Mouse (Mus musculus) layer of hippocampus, postnatal 10 days (tissue): Measurements from ENCODE around the gene 4933415A04Rik. TPM values are rescaled to one million over a fixed set of nuclear protein-coding genes. Genes with fewer than 3 reads are reported as not detected.

Experiments
- DNase-seq, 2 experiments: peaks; one replicate each; pipeline ENCODE4 v3.0.0; 2021; ENCODE audit warnings: low spot score in 2 of 2
- total RNA-seq, 2 experiments: library from RNA; stranded (reverse); gene quantifications; 2 replicates each; pipeline ENCODE4 v1.2.3; 2021

The 4933415A04Rik gene
- total RNA-seq, 2 experiments from 2014 or later = 1.9 to 2.6 TPM

- peak; percentile 47 to 51 for DNase-seq
These were observed 17.2 kb upstream of the 4933415A04Rik start for GRCm38 (mm10) chr11:43569595-43569994.

GRCm38 (mm10) chr11:43575061-43575375, 11.8 kb upstream of the 4933415A04Rik start:
- DNase-seq = no peak

DNA sequence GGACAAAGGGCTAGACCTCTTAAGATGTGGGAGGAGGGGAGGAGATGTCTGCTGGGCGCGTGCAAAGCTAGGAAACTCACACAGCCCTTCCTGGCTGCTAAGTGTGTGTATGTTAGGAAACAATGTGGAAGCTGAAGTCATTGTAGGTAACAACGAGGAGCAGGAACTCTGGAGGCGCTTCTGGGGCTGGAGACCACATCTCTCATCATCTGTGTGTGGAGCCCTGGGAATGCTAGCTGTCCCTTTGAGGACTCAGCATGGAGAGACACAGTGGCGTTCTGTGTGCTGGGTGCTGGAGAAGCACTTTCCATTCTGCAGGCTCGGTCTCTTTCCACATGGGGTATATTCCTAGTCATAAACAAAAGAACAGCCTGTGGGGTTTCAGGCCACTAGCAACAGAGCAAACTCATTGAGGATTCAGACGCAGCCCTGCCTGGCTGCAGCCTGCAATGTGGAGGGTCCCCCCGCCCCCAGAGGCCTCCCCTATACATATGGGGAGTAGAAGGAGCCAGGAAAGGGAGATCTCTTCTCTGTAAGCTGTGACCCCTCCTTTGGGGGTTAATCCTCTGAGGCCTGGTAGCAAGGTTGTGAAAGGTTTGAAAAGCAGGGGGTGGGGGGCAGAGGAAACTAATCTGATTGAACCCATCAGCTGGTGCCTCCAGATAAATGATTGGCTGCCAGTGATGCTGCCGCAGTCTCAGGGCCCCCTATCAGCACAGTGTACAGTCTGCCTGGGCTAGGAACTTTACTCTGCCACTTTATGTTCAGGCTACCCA, 11.3 kb upstream of the 4933415A04Rik start:
- no peak for DNase-seq

DNA sequence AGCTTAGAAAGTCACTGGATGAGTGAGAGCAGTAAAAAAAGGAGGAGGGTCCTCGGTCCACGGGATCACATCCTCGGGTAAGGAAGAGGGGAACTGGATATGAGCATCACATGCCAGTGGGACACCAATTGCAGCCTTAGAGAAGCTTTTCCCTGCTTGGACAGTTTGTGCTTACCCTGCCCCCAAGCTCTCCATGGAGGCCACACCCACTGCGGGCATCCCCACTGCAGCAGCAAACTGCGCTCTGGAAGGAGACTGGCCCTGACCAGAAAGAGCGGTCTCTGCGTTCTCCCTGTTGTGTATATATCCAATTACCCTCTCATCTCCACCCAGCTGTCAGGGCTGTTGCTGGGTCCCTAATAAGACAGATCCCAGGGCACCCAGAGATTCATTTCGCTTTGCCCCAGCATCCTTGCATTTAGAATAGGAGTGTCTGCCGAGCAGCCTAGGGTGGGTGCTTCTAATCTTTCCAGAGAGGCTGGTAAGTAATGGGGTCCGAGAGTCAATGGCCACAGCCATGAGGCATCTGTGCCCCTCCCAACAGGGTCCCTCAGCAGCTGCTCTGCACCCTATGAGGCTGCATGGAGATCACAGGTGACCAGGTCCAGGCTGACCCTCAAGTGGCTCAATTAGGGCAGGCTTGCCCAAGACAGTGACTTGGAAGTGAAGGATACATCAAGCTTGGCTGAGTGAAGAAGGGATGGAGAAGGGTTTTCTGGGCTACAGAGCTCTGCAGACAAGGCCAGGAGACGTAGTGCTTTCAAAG, 8.9 kb upstream of the 4933415A04Rik start:
- DNase-seq = no peak

DNA sequence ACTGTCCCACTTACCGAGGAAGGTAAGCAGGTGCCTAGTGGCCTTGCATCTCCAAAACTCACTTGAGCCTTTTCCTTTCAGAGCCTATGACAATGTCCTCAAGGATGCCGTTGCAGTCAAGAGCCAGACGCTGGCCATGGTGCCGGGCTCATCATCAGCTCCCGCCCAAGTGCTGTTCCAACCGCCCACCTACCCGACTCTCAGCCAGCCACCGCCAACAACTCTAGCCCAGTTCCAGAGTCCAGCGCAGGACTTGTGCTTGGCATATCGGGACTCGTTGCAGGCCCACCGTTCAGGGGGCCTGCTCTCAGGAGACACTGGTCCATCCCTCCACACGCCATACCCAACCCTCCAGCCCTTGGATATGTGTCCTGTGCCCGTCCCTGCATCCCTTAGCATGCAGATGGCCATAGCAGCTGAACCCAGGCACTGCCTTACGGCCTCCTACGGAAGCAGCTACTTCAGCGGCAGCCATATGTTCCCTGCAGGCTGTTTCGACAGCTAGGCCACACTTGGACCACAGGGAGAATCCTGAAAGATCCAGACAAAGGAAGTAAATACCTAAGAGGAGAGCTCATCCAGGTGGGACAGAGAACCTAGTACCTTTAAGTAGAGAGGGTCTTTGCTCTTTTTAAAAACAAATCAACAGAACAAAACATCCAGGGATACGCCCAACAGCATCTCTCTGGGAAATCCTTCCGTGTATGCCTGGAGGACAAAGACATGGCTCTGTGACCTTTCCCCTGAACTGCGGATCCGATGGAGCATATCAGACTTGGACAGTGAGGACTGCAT, 1.4 kb upstream of the 4933415A04Rik start:
- DNase-seq = no peak

GRCm38 (mm10) chr11:43589530-43590072, 2.8 kb downstream of the 4933415A04Rik start:
- no peak for DNase-seq

DNA sequence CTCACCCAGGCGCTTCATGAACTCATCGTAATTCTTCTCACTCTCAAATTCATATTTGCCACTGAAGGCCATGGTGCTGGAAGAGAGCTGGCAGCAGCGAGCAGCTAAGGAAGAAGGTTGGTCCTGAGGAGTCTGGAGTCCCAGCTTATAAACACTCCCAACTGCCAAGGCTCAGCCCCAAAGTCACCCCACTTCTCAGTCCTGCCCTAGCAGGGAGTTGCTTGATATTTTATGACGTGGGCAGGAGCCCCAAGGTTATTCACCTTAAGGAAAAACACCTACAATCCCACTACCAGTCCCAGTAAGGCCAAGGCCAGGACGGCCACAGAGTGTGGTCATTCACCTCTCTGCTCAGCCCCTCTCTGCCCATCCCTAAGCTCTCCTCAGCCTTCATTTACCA, 14.6 kb downstream of the 4933415A04Rik start, which contains the start of gene Fabp6:
TSS of gene Fabp6 (minus strand) at position 101 of the 400 bp plus-strand sequence.
- DNase-seq = no peak

- no peak for DNase-seq
These were observed 17.4 kb downstream of the 4933415A04Rik start for GRCm38 (mm10) chr11:43604207-43604606.

DNA sequence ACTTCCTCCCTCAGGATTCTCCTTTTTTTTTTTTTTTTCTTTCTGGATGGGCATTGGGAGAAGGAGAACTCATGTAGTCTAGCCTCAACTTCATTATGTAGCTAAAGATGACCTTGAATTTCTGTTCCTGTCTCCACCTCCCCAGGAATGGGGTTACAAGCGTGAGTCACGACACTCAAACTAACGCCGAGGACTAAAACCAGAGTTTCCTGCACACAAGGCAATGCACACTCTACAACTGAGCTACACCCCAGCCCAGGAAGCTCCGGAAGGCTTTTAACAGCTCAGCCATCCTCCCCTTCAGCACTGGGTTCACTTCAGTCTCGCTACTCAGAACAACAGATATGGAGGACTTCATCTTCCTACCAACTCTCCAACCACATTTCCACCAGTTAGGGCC, 18.1 kb downstream of the 4933415A04Rik start:
- DNase-seq = no peak

GRCm38 (mm10) chr11:43605859-43606258, 19.0 kb downstream of the 4933415A04Rik start:
- no peak for DNase-seq

DNA sequence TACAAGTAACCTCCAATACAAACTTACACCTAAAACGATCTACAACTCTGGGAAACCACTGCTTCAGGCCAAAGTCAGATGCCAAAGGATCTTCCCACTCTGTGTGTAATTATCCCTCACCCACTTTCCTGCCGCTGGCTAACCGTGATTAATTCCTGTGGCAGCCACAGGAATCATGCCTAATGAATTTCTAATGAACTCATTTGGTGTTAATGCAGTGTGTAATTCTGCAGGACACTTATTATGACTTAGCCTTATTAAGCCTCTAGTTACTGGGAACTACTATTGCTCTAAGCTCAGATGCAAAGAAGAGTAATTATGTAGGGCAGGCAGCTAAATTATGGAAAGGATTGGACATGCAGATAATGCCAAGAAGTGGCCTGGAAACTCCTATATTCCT, 21.6 kb downstream of the 4933415A04Rik start:
- DNase-seq = no peak

- DNase-seq = peak; percentile 13 to 30
These were observed 23.3 kb downstream of the 4933415A04Rik start for GRCm38 (mm10) chr11:43610006-43610661.

- no peak for DNase-seq
These were observed 23.8 kb downstream of the 4933415A04Rik start for GRCm38 (mm10) chr11:43610662-43611033.

GRCm38 (mm10) chr11:43612834-43613488, 26.1 kb downstream of the 4933415A04Rik start:
- DNase-seq = peak; percentile 86 to 87

- peak in 1 of 2 experiments; percentile 44 for DNase-seq
These were observed 31.1 kb downstream of the 4933415A04Rik start for GRCm38 (mm10) chr11:43617924-43618323.

DNA sequence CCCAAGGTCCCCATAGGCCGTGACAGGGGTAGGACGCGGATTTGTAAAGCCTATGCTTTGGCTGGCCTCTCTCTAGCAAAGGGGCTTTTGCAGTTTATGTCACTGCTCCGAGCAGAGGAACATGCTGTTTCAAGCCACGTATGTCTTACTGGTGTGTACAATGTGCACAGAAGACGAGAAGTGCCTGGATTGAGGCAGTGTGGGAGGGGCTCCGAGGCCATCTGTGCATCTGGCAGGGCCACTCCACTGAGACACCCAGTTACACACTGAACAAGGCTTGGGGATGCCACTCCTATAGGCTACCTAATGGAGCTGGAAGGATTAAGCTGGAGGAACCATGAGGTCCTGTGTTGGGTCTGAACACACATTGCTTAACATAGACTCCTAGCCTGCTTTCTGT, 31.6 kb downstream of the 4933415A04Rik start:
- DNase-seq = no peak

DNA sequence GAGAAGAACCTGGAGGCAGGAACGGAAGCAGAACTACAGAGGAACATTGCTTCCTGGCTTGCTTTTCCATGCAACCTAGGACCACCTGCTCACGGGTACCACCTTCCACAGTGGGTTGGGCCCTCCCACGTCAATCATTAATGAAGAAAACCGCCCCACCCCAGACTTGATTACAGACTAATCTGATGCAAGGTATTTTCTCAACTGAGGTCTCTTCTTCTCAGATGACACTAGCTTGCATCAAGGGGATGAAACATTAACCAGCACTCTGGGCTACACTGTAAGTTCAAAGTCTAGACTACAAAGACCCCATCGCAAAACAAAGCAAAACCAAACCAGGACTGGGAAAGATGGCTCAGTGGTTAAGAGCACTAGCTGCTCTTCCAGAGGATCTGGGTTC, 34.9 kb downstream of the 4933415A04Rik start:
- DNase-seq = no peak

- no peak for DNase-seq
These were observed 37.5 kb downstream of the 4933415A04Rik start for GRCm38 (mm10) chr11:43624341-43624740.

DNA sequence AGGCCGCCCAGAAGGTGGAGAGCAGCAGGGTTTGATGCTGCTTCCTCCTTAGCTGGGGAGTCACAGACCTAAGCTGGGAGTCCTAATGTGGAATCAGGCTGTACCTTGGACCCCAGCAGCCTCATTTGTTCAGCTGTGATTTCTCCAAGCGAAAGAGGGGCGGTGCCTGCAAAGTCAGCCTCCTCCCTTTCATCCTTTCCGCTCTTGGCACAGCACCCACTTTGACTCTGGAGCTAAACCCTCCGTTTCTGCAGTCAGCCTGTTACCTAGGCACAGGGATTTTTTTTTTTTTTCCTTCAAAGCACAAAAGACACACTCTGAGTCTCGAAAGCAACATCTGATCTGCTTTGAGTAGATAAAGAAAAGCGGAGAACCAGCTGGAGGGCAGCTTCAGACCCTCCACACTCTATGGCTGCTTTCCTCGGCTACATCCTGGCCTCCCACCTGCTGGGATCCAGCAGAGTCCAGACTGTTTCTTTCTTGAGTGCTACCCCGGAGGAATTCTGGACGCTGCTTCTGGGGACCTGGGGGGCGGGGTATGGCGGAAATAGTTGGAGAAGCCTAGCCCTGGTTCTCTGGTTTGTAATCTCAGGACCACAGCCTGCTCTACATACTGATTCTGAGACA, 39.6 kb downstream of the 4933415A04Rik start:
- DNase-seq = peak; percentile 51
